Mouse (Mus musculus) megakaryocyte-erythroid progenitor cell, adult 5-6 weeks (primary cell): ENCODE results near the gene Utrn. TPM values are rescaled to one million over a fixed set of nuclear protein-coding genes. Genes with fewer than 3 reads are reported as not detected.
A peak's percentile ranks its signal among the peaks of the same experiment; 100 is the strongest.

ENCODE experiments used
- ATAC-seq: replicated peaks from 2 replicates; pipeline ENCODE4 v1.8.0; 2016; ENCODE audit warnings: mild to moderate bottlenecking, inconsistent platforms; ENCODE audit not compliant: severe bottlenecking, poor library complexity, low FRiP score, low TSS enrichment
- total RNA-seq, 2 experiments: library from RNA; stranded (forward) in 1 of 2; stranded (reverse) in 1 of 2; fragments of 200-1000, 215-1000 nt in 1 of 2; fragments of >200 nt in 1 of 2; fragmentation: Nextera tagmentation in 1 of 2; gene quantifications; 2 replicates each; pipeline ENCODE4 v1.2.3; 2014 to 2017

Gene Utrn
- total RNA-seq, 2 experiments from 2014 or later = 17.9 to 27.6 TPM

DNA sequence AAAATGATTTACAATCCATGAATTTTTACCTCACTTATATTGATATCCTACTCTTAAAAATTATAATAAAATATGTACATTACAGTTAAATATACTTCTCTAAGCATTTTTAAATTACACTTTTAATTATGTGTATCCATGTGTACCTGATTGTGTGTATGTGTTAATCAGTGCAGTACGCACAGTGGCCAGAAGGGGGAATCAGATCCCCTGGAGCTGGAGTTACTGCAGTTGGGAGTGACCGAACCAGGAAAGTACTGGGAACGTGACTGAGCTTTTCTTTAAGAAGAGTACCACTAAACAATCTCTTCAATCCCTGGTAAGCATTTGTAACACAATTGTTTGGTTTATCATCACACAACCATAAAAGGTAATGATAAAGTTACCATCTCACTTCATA, 285.7 kb downstream of the Utrn start:
- ATAC-seq = no peak

DNA sequence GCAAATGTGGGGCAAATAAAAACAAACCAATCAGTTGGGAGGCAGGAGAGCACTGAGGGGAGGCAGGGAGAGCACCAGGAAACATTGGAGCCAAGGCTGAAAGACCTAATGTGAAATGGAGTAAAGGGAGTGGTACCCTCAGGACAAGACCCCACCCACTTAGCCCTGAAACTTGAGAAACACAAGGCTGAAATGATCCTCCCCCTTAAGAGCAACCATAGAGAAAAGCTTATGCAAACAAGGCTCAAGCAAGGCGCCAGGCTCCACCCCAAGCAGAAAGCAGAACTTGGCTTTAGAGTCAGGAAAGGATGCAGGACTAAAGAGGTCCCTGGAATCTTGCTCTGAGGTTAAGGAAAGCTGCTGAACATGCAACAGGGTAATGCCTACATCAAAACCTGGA, 290.1 kb downstream of the Utrn start:
- ATAC-seq = no peak

DNA sequence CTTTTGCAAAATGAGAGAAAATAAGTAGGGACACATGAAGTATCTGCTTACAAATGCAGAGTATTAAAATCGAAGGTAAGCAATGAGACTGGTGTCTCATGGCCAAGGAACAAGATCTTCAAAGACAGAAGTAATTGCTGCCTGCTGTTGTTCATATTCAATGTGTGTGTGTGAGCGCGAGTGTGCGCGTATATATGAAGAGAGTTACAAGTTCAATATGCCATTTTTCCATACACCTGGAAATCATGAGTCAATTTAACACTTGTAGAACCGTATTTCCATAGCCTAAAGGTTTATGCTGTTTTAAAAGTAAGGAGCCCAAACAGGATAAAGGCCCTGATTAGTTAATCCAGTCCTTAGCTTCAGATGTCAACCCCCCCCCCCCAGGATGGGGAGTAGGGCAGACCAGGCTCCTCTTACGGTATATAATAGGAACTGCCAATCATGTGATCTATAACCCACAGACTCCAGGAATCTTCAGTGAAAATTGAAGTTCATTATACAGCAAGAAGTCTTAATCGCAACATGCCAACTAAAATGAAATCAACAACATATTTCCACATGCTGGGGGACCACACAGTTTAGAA, 293.2 kb downstream of the Utrn start:
- no peak for ATAC-seq

DNA sequence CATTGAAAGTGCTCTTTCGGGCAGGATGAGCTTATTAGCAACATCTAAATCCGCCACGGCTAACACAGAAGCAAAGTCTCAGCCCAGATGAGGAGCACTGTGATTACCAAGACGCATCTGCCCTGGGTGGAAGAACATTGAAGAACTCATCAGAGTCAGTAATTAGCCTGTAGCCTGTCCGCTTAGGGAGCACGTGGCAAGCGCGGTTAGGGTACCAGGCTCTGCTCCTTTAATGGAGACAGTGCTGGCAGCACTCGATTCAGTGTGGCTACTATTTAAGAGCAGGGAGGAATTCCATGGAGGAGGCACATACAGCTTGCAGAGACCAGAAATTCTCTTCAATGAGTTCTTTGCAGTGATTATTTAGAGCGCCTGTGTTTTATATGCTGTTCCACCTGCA, 294.4 kb downstream of the Utrn start:
- no peak for ATAC-seq

DNA sequence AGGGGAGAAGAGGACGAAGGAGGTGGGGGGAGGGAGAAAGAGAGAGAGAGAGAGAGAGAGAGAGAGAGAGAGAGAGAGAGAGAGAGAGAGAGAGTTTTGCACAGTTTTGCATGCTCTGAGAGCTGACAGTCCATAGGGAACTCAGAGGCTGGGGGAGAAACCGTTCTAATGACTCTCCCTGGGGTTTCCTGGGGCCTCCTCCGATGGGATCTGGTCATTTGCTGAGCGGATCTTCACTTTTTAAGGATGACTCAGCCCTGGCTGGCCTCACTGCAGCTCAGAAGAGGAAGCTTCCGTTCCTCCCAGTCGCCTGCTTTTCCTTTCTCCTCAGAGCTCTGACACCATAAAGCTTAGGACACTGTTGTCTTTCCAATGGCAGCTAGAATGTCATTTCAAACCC, 295.6 kb downstream of the Utrn start:
- ATAC-seq = peak; percentile 52; the same call in 1 of the 2 replicates

DNA sequence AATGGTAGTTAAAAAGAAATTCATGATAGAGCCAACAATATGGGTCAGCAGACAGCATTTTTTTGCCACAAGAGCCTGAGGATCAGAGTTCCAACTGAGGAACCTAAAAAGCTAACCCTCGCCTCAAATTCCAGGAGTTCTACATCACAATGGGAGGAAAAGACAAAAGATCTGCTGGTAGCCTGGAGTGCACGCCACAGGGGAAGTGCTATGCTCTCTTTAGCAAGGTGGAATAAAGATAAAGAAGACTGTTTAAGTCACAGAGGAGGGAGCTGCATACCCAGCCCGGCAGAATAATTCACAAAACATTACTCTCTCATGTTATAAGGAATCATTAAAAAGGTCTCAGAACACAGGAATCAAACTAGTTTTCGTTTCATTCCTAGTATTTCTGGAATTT, 296.4 kb downstream of the Utrn start:
- ATAC-seq = peak; percentile 63; the same call in 1 of the 2 replicates

DNA sequence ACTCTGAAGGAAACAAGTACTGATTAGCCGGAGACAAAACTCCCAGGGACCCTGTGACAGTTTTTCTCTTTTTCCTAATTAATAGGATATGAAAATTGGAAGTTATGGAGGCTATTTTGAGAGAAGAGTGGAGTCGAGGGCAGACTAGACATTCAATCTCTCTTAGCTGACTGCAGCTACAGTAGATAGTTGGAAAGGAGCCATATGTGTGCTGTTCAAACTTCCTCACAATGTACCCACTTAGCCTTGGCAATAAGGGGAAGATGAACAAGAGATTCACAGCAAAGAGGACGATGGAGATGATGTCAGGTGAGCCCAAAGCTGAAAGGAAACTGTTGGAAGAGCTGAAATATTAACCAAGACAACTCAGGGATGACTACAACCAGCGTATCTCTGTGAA, 304.7 kb downstream of the Utrn start:
- peak; percentile 61 for ATAC-seq

DNA sequence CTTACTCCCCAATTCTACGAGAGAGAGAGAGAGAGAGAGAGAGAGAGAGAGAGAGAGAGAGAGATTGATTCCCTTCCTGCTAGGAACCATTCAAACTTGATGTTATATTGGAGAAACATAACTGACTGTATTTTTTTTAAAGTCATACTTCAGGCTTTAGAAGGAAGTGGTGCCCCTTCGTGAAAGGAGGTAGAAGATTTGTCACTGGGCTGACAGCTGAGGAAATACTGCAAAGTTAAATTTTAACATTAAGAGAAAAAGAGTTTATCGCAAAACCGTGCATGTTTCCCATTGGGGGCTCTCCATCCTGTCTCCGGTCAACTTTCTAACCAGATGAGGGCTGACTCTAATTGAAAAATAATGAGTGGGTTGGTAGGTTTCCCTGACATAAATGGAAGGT, 310.4 kb downstream of the Utrn start:
- no peak for ATAC-seq

DNA sequence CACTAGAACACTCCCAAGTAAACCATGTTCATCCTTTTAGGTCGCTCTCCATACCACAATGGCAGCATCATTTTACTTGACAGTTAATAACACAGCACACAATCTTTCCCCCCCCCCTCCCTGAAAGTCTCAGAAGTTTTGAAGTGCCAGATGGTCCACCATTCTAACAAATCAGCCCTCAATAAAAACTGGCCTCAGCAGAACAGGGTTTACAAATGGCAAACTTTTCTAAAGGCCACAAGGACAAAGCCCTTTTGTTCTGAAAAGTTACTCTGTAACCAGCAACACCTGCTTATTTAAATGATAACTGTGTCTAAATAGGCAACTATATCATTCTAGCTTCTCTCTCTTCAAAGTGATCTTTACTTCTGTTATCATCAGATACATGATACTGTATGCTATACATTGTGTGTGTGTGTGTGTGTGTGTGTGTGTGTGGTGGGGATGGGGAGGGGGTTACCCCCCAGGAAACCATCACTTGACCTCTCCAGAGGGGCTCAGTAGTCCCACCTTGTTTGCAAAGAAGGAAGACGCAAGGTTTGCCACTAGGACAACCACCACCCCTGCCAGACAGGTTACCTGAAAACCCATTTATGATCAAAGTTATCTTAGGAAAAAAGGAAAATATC, 315.0 kb downstream of the Utrn start:
- ATAC-seq = no peak

DNA sequence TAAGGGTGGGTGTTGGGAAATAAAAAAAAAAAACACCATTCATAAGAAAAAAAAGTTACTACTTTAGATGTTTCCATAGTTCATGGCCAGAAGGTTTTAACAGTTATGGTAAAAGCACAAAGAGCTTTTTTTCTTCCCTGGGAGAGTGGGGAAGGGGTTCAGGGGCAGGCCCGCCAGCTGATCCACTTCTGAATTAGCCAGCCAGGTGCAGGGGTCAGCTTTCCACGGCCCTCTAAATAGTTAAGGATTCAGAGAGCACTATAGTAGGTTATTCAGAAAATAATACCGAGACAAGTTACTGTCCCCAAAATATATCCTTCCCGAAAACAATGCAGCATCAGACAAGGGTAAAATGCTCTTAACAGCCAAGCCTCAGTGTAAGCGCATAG, 316.3 kb downstream of the Utrn start:
- no peak for ATAC-seq

DNA sequence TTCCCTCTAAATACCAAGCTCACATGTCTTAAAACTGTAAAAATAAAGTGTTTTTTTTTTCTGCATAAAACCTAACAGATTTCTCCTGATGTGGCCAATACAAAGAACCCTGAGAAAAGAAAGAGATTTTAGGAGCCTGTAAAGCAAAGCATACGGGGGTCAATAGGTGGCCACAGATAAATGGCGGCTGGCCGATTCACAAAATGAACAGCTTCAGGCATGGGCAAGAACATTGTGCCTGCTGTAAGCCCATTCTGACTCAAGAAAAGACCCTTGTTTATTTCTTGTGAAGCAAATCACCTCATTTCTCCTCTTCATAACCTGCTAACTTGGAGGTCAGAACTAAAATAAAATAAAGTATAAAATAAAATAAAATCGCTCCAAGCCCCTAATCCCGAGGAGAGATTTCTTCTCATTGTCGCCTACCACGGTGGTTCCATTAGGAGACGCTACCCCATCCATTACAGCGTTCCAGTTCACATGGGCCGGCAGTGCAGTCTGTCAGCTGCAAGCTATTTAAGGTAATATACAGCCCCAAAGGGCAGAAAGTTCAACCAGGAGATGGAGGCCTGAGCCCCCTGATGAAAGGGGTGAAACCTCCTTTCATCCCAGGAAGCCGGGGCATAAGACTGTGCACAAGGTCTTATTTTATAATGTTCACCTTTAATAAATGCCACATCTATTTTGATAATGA, 316.8 kb downstream of the Utrn start:
- no peak for ATAC-seq

DNA sequence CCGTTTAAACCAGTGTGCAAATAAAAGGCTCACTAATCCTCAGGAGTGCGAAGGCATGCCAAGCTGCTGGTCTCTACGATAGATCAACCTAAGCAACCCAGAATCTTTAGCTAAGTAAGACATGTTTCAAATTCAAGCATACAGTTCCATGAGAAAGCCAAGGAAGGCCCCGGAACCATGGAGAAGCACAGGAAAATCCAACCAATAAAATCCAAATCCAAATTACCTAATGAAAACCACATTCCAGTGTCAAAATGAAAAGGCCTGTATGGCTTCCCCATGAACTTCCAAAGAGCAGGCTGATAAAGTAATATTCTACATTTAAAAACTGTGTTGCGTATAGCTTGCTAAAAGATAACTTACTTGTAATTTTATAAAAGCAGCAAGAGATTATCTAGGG, 317.4 kb downstream of the Utrn start:
- ATAC-seq = no peak

DNA sequence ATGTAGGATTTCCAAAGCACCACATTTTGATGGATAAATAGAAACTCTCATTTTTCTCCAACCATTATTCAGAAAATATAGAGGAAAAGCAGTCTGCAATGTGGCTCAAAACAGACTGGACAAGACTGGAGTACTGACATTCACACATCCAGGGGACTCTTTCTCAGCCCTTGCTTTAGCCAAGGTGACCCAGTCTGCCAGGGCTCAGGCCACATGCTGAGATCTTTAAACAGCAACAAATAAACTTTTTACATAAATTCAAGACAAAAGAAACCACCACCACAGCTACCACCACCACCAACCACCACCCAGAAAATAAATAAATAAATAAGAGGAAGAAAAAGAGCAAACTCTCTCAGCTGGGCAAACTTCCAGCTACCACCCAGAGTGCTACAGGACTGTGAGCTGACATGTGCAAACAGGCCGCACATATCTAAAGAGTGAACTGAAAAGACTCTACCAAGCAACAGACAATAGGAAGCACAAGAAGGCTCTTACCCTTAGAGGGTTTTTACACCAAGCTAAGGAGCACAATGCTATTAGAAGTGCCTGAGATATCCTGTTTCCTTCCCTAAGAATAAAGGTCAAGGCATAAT, 319.1 kb downstream of the Utrn start:
- no peak for ATAC-seq

DNA sequence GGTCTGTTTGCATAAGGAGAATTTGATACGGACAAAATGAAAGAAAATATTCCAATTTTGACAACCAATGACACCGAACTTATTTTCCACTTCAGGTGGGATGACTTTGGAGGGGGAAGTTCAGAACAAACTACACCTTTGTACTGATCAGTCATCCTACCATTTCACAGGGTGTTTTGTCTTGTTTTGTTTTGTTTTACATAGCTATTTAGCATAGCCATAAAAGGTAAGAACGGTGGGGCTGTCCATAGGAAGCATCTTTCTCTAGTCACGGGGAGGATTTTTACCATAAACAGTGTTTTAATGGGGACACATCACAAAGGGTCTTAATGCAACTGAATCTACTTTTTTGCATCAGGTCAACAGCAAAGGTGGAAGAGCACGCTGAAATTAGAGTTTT, 319.9 kb downstream of the Utrn start:
- no peak for ATAC-seq

DNA sequence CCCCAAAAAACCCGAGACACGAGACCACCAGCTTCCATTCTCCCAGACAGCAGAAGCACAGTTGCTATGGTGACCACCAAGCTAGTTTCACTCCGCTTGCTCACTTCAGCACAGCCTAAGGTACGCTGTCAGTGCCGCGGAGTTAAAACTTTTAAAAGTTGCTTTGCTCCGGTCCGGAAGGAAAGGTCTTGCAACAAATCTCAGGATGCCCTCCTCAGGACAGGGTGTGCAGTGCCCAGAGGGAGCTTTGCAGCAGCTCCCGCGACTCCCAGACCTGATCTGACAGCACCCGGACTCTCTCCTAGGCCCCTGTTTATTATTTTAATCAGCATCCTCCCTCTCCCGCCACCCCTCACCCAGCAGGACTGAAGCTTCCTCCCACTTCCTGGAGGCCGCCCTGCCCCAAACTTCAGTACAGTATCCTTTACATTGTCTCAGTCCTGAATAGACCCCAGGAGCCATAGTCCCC, 320.5 kb downstream of the Utrn start:
- ATAC-seq = peak; percentile 72

DNA sequence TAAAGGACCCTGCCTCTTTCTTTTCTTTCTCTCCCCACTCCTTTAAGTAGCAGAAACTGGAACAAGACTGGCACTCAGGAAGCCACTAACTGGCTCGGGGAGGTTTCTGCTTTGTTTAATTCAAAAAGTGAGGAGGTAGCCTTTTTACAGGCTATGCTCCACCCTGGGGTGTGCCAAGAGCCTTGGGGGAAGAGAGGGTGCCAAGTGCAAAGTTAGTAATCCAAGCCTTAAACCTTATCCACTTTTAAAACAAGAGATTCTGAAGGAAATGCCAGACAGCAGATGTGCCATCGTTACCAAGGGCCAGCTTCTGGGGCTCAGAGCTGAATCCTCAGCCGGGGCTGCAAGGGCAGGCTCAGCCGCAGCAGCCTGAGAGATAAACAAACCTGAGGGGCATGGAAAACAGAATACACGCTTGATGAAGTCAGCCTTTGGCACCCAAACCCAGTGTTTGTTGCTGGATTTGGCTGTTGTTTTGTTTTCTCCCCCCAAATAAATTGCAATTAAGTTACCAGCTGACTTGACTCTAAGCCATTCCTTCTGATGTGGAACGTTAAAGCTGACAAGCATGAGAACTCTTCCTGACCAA, 322.0 kb downstream of the Utrn start:
- ATAC-seq = peak; percentile 53; the same call in 1 of the 2 replicates

DNA sequence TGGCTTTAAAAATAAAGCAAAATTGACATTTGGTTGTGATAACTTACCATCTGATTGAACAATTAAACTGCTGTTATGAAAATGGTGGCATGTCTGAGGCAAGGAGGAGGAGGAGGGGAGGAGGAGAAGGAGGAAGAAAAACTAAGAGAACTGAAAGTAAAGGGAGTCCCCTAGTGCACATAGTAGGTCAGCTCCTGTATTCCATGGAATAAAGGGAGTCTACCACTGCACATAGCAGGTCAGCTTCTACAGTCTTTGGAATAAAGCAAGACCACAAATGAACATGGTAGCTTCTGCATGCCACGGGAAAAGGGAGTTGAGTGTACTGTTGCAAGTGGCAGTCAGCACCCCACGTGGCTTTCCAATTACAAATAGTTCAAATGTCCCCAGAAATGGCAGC, 323.7 kb downstream of the Utrn start:
- no peak for ATAC-seq

DNA sequence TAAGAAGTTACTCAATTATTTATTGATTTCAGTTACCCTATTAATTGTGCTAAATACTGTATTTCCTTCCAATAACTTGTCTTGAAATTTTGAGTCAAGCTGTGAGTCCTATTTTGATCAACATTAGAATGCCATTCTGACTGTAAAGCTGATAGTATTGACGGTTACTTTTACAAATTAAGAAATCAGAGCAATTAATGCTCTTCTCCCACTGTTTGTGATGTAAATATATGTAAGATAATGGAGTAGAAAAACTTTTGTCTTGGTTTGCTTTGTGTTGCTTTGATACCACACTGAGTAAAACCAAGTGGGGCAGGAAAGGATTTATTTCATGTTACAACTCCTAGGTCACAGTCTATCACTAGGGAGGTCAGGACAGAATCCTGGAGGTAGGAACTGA, 327.4 kb downstream of the Utrn start:
- no peak for ATAC-seq

DNA sequence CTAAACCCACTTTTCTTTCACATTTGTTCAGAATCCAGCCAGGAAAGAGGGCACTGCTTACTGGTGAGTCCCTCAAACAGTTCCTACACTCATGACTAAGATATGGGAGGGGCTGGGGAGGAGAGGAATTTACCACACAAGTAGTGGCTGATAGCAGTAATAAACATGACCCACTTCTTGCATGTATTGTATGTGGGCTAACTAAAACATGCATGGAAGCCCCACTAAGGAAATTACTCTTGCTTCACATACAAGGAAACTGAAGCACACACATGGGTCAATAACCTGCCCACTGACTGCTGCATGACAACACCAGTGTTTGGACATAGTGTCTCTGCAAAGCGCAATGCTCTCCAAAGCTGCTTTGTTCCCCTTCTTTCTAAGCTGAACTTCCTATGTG, 333.9 kb downstream of the Utrn start:
- ATAC-seq = no peak

DNA sequence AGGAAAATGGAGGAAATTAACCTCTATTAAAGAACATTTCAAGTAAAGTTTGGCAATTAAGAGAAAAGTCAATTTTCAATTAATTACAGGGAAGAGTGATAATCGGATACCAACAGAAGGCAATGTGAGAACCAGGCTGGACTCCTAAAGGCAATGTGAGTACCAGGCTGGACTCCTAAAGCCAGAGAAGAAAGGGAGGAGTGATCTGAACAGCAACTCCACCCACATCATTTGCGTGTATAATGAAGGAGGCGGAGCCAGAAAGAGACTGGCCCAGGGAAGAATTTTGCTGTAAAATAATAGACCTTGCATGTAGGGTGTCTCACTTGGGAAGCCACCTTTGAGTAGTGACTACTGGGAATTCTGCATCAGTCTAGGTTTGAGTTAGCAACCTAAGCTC, 334.4 kb downstream of the Utrn start:
- ATAC-seq = peak; percentile 94
